Mouse (Mus musculus) bone marrow, adult 2 months (tissue): ENCODE results near the gene Wasf2.

ENCODE experiments used
- CTCF ChIP-seq: fragments of 200-500 bp; IDR thresholded peaks from 2 replicates; pipeline ENCODE4 v1.5.1; 2011; ENCODE audit warnings: low read length, control low read depth; ENCODE audit not compliant: control insufficient read depth, insufficient read depth
- POLR2A ChIP-seq: fragments of 200-500 bp; IDR thresholded peaks from 2 replicates; pipeline ENCODE4 v1.6.1; 2011; ENCODE audit warnings: low read depth, mild to moderate bottlenecking, control low read depth, low read length, borderline replicate concordance; ENCODE audit not compliant: control insufficient read depth

DNA sequence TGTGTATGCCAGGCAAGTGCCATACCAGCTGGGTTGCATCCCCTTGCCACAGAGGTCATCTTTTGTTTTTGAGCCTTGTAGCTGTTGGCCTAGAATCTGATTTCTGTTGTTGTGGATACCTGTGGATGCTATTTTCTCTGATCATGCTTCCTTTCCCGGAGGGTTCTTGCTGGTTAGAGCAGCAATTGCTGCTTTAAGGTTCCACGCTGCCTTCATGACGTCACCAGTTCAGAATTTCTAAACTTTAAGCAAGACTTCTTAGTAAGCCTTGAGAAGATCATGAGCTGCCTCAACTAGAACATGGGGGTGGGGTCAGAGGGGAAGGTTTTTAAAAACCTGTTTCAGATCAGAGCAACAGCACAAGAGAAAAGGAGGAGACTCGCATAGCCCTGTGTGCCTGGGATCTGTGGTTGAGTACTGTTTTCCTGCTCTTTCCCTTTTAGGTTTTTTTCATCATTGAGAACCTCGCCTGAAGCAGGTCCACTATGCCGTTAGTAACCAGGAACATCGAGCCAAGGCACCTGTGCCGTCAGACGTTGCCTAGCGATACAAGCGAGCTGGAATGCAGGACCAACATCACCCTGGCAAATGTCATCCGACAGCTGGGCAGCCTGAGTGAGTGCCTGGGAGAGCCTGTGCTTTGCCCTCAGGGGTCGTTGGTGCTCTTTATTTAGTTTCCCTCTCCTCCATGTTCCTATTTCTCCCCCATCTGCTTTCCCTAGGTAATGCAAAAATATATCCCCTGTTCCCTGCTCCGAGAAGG lies 45.9 kb downstream of the Wasf2 start:
- TF ChIP-seq POLR2A = no peak
- TF ChIP-seq CTCF = no peak
